Mouse (Mus musculus): ENCODE measurements around the gene Pigo.
"Not testable (repeated sequence)": the region's sequence is repeated elsewhere in the genome, so short reads cannot be mapped to it uniquely, and the experiment has no call there.

DNA sequence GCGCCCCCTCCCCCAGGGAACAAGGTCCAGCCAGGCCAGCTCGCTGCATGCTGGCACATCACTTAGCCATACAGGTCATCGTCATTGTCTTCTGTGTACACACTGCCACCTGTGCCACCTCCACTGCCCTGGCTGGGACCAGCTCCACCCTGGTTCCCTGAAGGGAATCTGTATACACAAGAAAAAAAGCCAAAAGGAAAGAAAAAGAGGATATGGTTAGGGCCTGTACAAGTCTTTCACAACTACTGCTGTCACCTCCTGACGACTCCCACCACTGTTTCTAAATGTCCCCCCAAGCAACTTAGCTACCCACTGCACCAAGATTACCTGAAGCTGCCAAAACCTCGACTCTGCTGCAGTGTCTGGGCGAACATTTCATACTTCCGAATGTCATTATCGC is 45.2 kb downstream of the Pigo start:
- not testable (repeated sequence) for TF ChIP-seq CTCF (IDR thresholded peaks at IDR 0.05; ENCODE audit: control insufficient read depth, insufficient read depth, low read length); POLR2A (IDR thresholded peaks at IDR 0.05; ENCODE audit: borderline replicate concordance, control insufficient read depth, low read depth, low read length)
